Mouse (Mus musculus) CH12.LX (cell line): ENCODE measurements around the gene Tspan2. TPM values are rescaled to one million over a fixed set of nuclear protein-coding genes. Genes with fewer than 3 reads are reported as not detected.

ENCODE experiments used
- DNase-seq: peaks from one replicate; pipeline ENCODE4 v3.0.0-alpha.2; 2013; ENCODE audit errors: extremely low read depth
- H3K27ac ChIP-seq: 2 replicates; pipeline ENCODE4 v1.5.1; 2012; ENCODE audit warnings: low read depth, mild to moderate bottlenecking, control low read depth, moderate library complexity; ENCODE audit not compliant: insufficient read depth
- H3K27me3 ChIP-seq: replicated peaks from 2 replicates; pipeline ENCODE3; 2012; ENCODE audit warnings: inconsistent platforms
- H3K36me3 ChIP-seq, 2 experiments: replicated peaks in 1 of 2; 2 replicates each; pipeline versions ENCODE3 to v1.6.1; 2012; ENCODE audit warnings: inconsistent platforms in 1 of 2, low read length in 1 of 2, mild to moderate bottlenecking in 1 of 2, mixed read lengths in 1 of 2, moderate library complexity in 1 of 2; ENCODE audit not compliant: control insufficient read depth in 1 of 2, insufficient read depth in 1 of 2
- H3K4me1 ChIP-seq, 2 experiments: 2 replicates each; pipeline ENCODE4 v1.6.1; 2012; ENCODE audit warnings: inconsistent platforms in 1 of 2, moderate library complexity in 1 of 2; ENCODE audit not compliant: insufficient read depth in 2 of 2, control insufficient read depth in 1 of 2
- H3K4me2 ChIP-seq: 2 replicates; pipeline ENCODE4 v1.6.1; 2012; ENCODE audit warnings: low read depth, mild to moderate bottlenecking, control low read depth; ENCODE audit not compliant: poor library complexity, insufficient read depth, severe bottlenecking
- H3K4me3 ChIP-seq, 3 experiments: fragments of 150-350 bp in 1 of 3; sonication (generic) in 1 of 3; replicated peaks in 1 of 3; 2 replicates each; pipeline versions ENCODE3 to v1.5.1; 2011 to 2012; ENCODE audit warnings: low read depth in 2 of 3, low read length in 2 of 3, mild to moderate bottlenecking in 2 of 3, moderate library complexity in 2 of 3, control low read depth in 1 of 3, improper control_type of control experiment in 1 of 3, inconsistent platforms in 1 of 3, mixed read lengths in 1 of 3; ENCODE audit not compliant: poor library complexity in 1 of 3
- H3K79me2 ChIP-seq: replicated peaks from 2 replicates; pipeline ENCODE4 v1.6.1; 2012; ENCODE audit warnings: mild to moderate bottlenecking, moderate library complexity; ENCODE audit not compliant: control insufficient read depth, poor library complexity, insufficient read depth, severe bottlenecking; ENCODE audit errors: extremely low read depth
- H3K9ac ChIP-seq: 2 replicates; pipeline ENCODE4 v1.6.1; 2012; ENCODE audit warnings: low read depth, mild to moderate bottlenecking, control low read depth, moderate library complexity; ENCODE audit not compliant: insufficient read depth
- H3K9me3 ChIP-seq: replicated peaks from 2 replicates; pipeline ENCODE3; 2012; ENCODE audit warnings: low read length, inconsistent platforms, mixed read lengths
- CHD1 ChIP-seq: IDR thresholded peaks from 2 replicates; pipeline ENCODE4 v1.6.1; 2012; ENCODE audit warnings: low read depth, low read length, improper control_type of control experiment, inconsistent platforms
- CHD2 ChIP-seq: IDR thresholded peaks from 2 replicates; pipeline ENCODE4 v1.6.1; 2011; ENCODE audit warnings: low read length, improper control_type of control experiment
- CTCF ChIP-seq, 2 experiments: IDR thresholded peaks in 1 of 2; conservative IDR thresholded peaks in 1 of 2; 2 replicates each; pipeline ENCODE4 v1.5.1; 2011 to 2012; ENCODE audit warnings: low read depth in 2 of 2, low read length in 2 of 2, improper control_type of control experiment in 1 of 2, inconsistent platforms in 1 of 2, mild to moderate bottlenecking in 1 of 2, moderate library complexity in 1 of 2
- E2F4 ChIP-seq: IDR thresholded peaks from 2 replicates; pipeline ENCODE4 v1.6.1; 2011; ENCODE audit warnings: low read depth, low read length, improper control_type of control experiment; ENCODE audit not compliant: insufficient replicate concordance
- EP300 ChIP-seq: IDR thresholded peaks from 2 replicates; pipeline ENCODE4 v1.6.1; 2011; ENCODE audit warnings: low read length, improper control_type of control experiment
- GABPA ChIP-seq: IDR thresholded peaks from 2 replicates; pipeline ENCODE4 v1.6.1; 2012; ENCODE audit warnings: low read depth, low read length, improper control_type of control experiment, inconsistent platforms; ENCODE audit not compliant: insufficient replicate concordance
- HCFC1 ChIP-seq: IDR thresholded peaks from 2 replicates; pipeline ENCODE4 v1.6.1; 2012; ENCODE audit warnings: low read depth, mild to moderate bottlenecking, inconsistent platforms, low read length, improper control_type of control experiment
- IRF4 ChIP-seq: IDR thresholded peaks from 2 replicates; pipeline ENCODE4 v1.6.1; 2014; ENCODE audit warnings: low read depth, mild to moderate bottlenecking, inconsistent platforms, low read length, improper control_type of control experiment
- JUND ChIP-seq: conservative IDR thresholded peaks from 2 replicates; pipeline ENCODE4 v1.6.1; 2011; ENCODE audit warnings: low read depth, low read length, improper control_type of control experiment
- KAT2A ChIP-seq: IDR thresholded peaks from 2 replicates; pipeline ENCODE4 v1.6.1; 2012; ENCODE audit warnings: low read length, improper control_type of control experiment, inconsistent platforms; ENCODE audit not compliant: insufficient replicate concordance
- MXI1 ChIP-seq: IDR thresholded peaks from 2 replicates; pipeline ENCODE4 v1.6.1; 2011; ENCODE audit warnings: mild to moderate bottlenecking, low read depth, low read length, improper control_type of control experiment
- PAX5 ChIP-seq: IDR thresholded peaks from 2 replicates; pipeline ENCODE4 v1.6.1; 2012; ENCODE audit warnings: low read length, inconsistent platforms, mixed read lengths
- POLR2A ChIP-seq: IDR thresholded peaks from 2 replicates; pipeline ENCODE4 v1.6.1; 2011; ENCODE audit warnings: low read depth, mild to moderate bottlenecking, improper control_type of control experiment, low read length
- RAD21 ChIP-seq: IDR thresholded peaks from 2 replicates; pipeline ENCODE4 v1.6.1; 2011; ENCODE audit warnings: low read depth, mild to moderate bottlenecking, low read length, improper control_type of control experiment, moderate library complexity
- SMC3 ChIP-seq: IDR thresholded peaks from 2 replicates; pipeline ENCODE4 v1.6.1; 2011; ENCODE audit warnings: low read depth, low read length, improper control_type of control experiment
- TBP ChIP-seq: conservative IDR thresholded peaks from 2 replicates; pipeline ENCODE4 v1.6.1; 2011; ENCODE audit warnings: low read depth, low read length, improper control_type of control experiment
- TCF12 ChIP-seq: IDR thresholded peaks from 2 replicates; pipeline ENCODE4 v1.6.1; 2014; ENCODE audit warnings: low read depth, mild to moderate bottlenecking, inconsistent platforms, low read length, improper control_type of control experiment
- USF1 ChIP-seq: IDR thresholded peaks from 2 replicates; pipeline ENCODE4 v1.6.1; 2014; ENCODE audit warnings: low read depth, mild to moderate bottlenecking, inconsistent platforms, low read length, improper control_type of control experiment
- USF2 ChIP-seq: conservative IDR thresholded peaks from 2 replicates; pipeline ENCODE4 v1.6.1; 2011; ENCODE audit warnings: low read depth, low read length, improper control_type of control experiment
- ZC3H11A ChIP-seq: IDR thresholded peaks from 2 replicates; pipeline ENCODE4 v1.6.1; 2012; ENCODE audit warnings: low read depth, mild to moderate bottlenecking, inconsistent platforms, low read length, improper control_type of control experiment
- ZMIZ1 ChIP-seq: IDR thresholded peaks from 2 replicates; pipeline ENCODE4 v1.6.1; 2012; ENCODE audit warnings: low read depth, mild to moderate bottlenecking, inconsistent platforms, low read length, improper control_type of control experiment
- dilution Hi-C: fragments of 300-500 bp; cut with MboI; formaldehyde crosslinking; loops from 2 replicates; pipeline ENCODE4 v1.14.3; 2020; ENCODE audit warnings: low sequenced_read_pairs; ENCODE audit not compliant: extremely low pct_unique_long_range_greater_than_20kb, extremely low pct_ligation_motif_present
- in situ Hi-C: fragments of 300-500 bp; cut with MboI; formaldehyde crosslinking; loops from 3 replicates; pipeline ENCODE4 v1.14.3; 2019; ENCODE audit warnings: low sequenced_read_pairs, low pct_ligation_motif_present, low pct_unique_long_range_greater_than_20kb, mixed read lengths
- polyA plus RNA-seq: library from polyadenylated mRNA; unstranded; fragments of >175 nt; gene quantifications from 2 replicates; pipeline ENCODE4 v1.2.1, GENCODE M21; 2012; ENCODE audit warnings: low read depth; ENCODE audit not compliant: insufficient read length
- total RNA-seq, 2 experiments: library from RNA; depleted of rRNA; stranded (reverse); fragments of 300-350 nt in 1 of 2; fragments of >200 nt in 1 of 2; gene quantifications; 2 replicates each; pipeline ENCODE4 v1.2.3; 2012 to 2014

Tspan2 gene
- total and polyA plus RNA-seq, 3 experiments: 1.4 to 4.5 (median 2.8) TPM

GRCm38 (mm10) chr3:102842386-102842785, 108.1 kb downstream of the Tspan2 start:
- H3K4me3 ChIP-seq: no peak overlapping the region
- no peaks in the 10 kb centered on the region for H3K9me3 ChIP-seq
- in situ Hi-C loops: no loop called here
- no peak for DNase-seq
- H3K27ac ChIP-seq: no peak overlapping the region
- no peaks in the 10 kb centered on the region for H3K36me3 ChIP-seq
- no peak overlapping the region for H3K9ac ChIP-seq
- TF ChIP-seq TBP (no peak), SMC3 (peak; percentile 24), MXI1 (no peak), CHD2 (no peak), ZC3H11A (no peak), E2F4 (no peak), GABPA (no peak), CHD1 (no peak), JUND (no peak), HCFC1 (no peak), PAX5 (no peak), USF1 (no peak), POLR2A (no peak), ZMIZ1 (no peak), KAT2A (no peak), RAD21 (peak; percentile 25), IRF4 (no peak), USF2 (no peak), CTCF (conservative IDR thresholded peaks at IDR 0.05 in 1 of 2, IDR thresholded peaks at IDR 0.05 in 1 of 2; ENCODE audit: low read depth in 2 of 2, low read length in 2 of 2) (peak in 1 of 2 experiments; percentile 46; a peak in 2 of 4 replicates), EP300 (no peak)
- no peak overlapping the region for H3K4me2 ChIP-seq
- dilution Hi-C loops: no loop called here
- H3K4me1 ChIP-seq: no peaks in the 10 kb centered on the region
- no peaks in the 10 kb centered on the region for H3K79me2 ChIP-seq
- no peaks in the 10 kb centered on the region for H3K27me3 ChIP-seq

GRCm38 (mm10) chr3:102848661-102849060, 114.3 kb downstream of the Tspan2 start:
- H3K4me1 ChIP-seq: no peaks in the 10 kb centered on the region
- DNase-seq: no peak
- in situ Hi-C loops: no loop called here
- no peaks in the 10 kb centered on the region for H3K79me2 ChIP-seq
- no peak overlapping the region for H3K9ac ChIP-seq
- H3K4me2 ChIP-seq: no peak overlapping the region
- no peak overlapping the region for H3K27ac ChIP-seq
- no peak for TF ChIP-seq USF1
- TF ChIP-seq MXI1: no peak
- no peak for TF ChIP-seq IRF4
- TF ChIP-seq RAD21: no peak
- TF ChIP-seq TCF12: no peak
- TF ChIP-seq HCFC1: no peak
- TF ChIP-seq SMC3: no peak
- TF ChIP-seq, all 38 proteins: peak for 0
- dilution Hi-C loops: no loop called here
- Histone ChIP-seq H3K4me3 (no peak overlapping the region), H3K27me3 (no peaks in the 10 kb centered on the region), H3K36me3 (no peaks in the 10 kb centered on the region), H3K9me3 (no peaks in the 10 kb centered on the region)

Other genes with a start within 250 kb of the Tspan2 start
- not detected in 2 replicates for gene Tshb, start 48.2 kb downstream of the Tspan2 start, total RNA-seq (2012; rRNA removed)
- gene Tshb, start 48.2 kb downstream of the Tspan2 start, total RNA-seq (2014; rRNA removed): not detected in 2 replicates
- 0.19 TPM in 1 of 2 replicates, not detected in the other for gene Tshb, start 48.2 kb downstream of the Tspan2 start, polyA plus RNA-seq
- gene Sycp1, start 201.6 kb downstream of the Tspan2 start, total RNA-seq (2012; rRNA removed): not detected in 2 replicates
- gene Sycp1, start 201.6 kb downstream of the Tspan2 start, total RNA-seq (2014; rRNA removed): not detected in 2 replicates
- not detected in 2 replicates for gene Sycp1, start 201.6 kb downstream of the Tspan2 start, polyA plus RNA-seq
- not detected in 2 replicates for gene Nr1h5, start 229.6 kb downstream of the Tspan2 start, total RNA-seq (2012; rRNA removed)
- 0.08 TPM in 1 of 2 replicates, not detected in the other for gene Nr1h5, start 229.6 kb downstream of the Tspan2 start, total RNA-seq (2014; rRNA removed)
- 0.13 TPM in 1 of 2 replicates, not detected in the other for gene Nr1h5, start 229.6 kb downstream of the Tspan2 start, polyA plus RNA-seq